Comparison of ENCODE assay signal across 8 mouse cellular contexts in genomic region chr11:114472501-114473260, GRCm38 (mm10).
DNase-seq lines count a peak whose midpoint lies in the region; ATAC-seq and TF ChIP-seq lines count a peak whose summit lies in the region.

No protein-coding gene starts in this region.

- TF ChIP-seq CTCF in cerebellum, adult 2 months (IDR thresholded peaks at IDR 0.05; ENCODE audit: borderline replicate concordance, insufficient read depth, low read depth, low read length): no peak

- H3K27me3 ChIP-seq in megakaryocyte, embryonic 14.5 days (replicated peaks): peaks cover 61% of the 10 kb centered on the region
- H3K27me3 ChIP-seq in forebrain, embryonic 11.5 days (ENCODE audit: control insufficient read depth, insufficient read depth, low read length): no peaks in the 10 kb centered on the region; the same call in 1 of the 2 replicates
- H3K27me3 ChIP-seq in cerebellum, adult 2 months (ENCODE audit: control insufficient read depth, insufficient read depth, low read length): no peaks in the 10 kb centered on the region

- H3K9ac ChIP-seq in forebrain, embryonic 11.5 days (ENCODE audit: low read length): no peak overlapping the region; the same call in 1 of the 2 replicates

- no peak for ATAC-seq in megakaryocyte, adult 5-6 weeks (ENCODE audit: poor library complexity, severe bottlenecking)
- ATAC-seq in forebrain, embryonic 11.5 days (replicated peaks; ENCODE audit: low FRiP score): peak; percentile 37; the same call in 1 of the 2 replicates

- peaks cover 17% of the 10 kb centered on the region for H3K9me3 ChIP-seq in megakaryocyte, embryonic 14.5 days
- no peaks in the 10 kb centered on the region for H3K9me3 ChIP-seq in forebrain, embryonic 11.5 days (ENCODE audit: control insufficient read depth, low read length)

- no peak for DNase-seq in forebrain, embryonic 11.5 days (ENCODE audit: low spot score)
- DNase-seq in layer of hippocampus, postnatal 36 days: peak; percentile 49 to 54
- DNase-seq in right cerebral cortex, postnatal 14 days: peak; percentile 29
- DNase-seq in adrenal gland, postnatal 25 days: no peak
- no peak for DNase-seq in cerebellum, adult 2 months
- DNase-seq in lung, postnatal 14 days: no peak

- 8% methylated on average over 22 of the region's 22 CpGs for WGBS in forebrain, embryonic 11.5 days
- 74% methylated on average over 22 of the region's 22 CpGs for WGBS in cerebellum, adult 2 months

- peak overlapping the region; percentile 18 for H3K4me3 ChIP-seq in megakaryocyte, embryonic 14.5 days (replicated peaks)
- no peak overlapping the region for H3K4me3 ChIP-seq in forebrain, embryonic 11.5 days (ENCODE audit: low read depth, low read length)
- H3K4me3 ChIP-seq in cerebellum, adult 2 months (replicated peaks; ENCODE audit: insufficient read depth, low read depth, low read length): no peak overlapping the region

- peaks cover 47% of the 10 kb centered on the region for H3K4me1 ChIP-seq in megakaryocyte, embryonic 14.5 days
- peaks cover 15% of the 10 kb centered on the region for H3K4me1 ChIP-seq in forebrain, embryonic 11.5 days (replicated peaks; ENCODE audit: control insufficient read depth, insufficient read depth, low read length)
- peaks cover 7% of the 10 kb centered on the region; the same call in 1 of the 2 replicates for H3K4me1 ChIP-seq in cerebellum, adult 2 months (ENCODE audit: control insufficient read depth, insufficient read depth, low read length)

- H3K4me2 ChIP-seq in forebrain, embryonic 11.5 days (ENCODE audit: low read depth, low read length, severe bottlenecking): peak overlapping the region; percentile 8; the same call in 1 of the 2 replicates

- H3K36me3 ChIP-seq in megakaryocyte, embryonic 14.5 days (replicated peaks; ENCODE audit: low read length): no peaks in the 10 kb centered on the region
- no peaks in the 10 kb centered on the region for H3K36me3 ChIP-seq in forebrain, embryonic 11.5 days (ENCODE audit: control insufficient read depth, insufficient read depth, low read length)

- no peak overlapping the region for H3K27ac ChIP-seq in forebrain, embryonic 11.5 days (ENCODE audit: low read depth, low read length)
- H3K27ac ChIP-seq in cerebellum, adult 2 months (ENCODE audit: insufficient read depth, low read length): no peak overlapping the region

- no peak for TF ChIP-seq POLR2A in cerebellum, adult 2 months (IDR thresholded peaks at IDR 0.05; ENCODE audit: borderline replicate concordance, insufficient read depth, low read length)

Comparison
In these comparisons a context has a peak if more than half of its experiments do, and no peak if none do; other contexts are left out.
1. DNase-seq: peak in layer of hippocampus, postnatal 36 days (2 of 2) and right cerebral cortex, postnatal 14 days (single experiment); none in forebrain, embryonic 11.5 days (single experiment), adrenal gland, postnatal 25 days (single experiment), cerebellum, adult 2 months (0 of 2) and lung, postnatal 14 days (single experiment).